Mouse (Mus musculus): ENCODE measurements around the gene Itgb3bp. TPM values are rescaled to one million over a fixed set of nuclear protein-coding genes. Genes with fewer than 3 reads are reported as not detected.

Itgb3bp gene
- polyA plus RNA-seq, 1 experiment from 2014 or later: 12.2 TPM

- no peak for TF ChIP-seq EP300 (IDR thresholded peaks at IDR 0.05; ENCODE audit: low read depth)
- TF ChIP-seq CTCF (IDR thresholded peaks at IDR 0.05; ENCODE audit: low read depth): peak; percentile 54
- Histone ChIP-seq H3K4me3 (ENCODE audit: low read depth, low read length) (no peak overlapping the region), H3K4me2 (ENCODE audit: low read depth, low read length) (no peak overlapping the region), H3K27me3 (ENCODE audit: insufficient read depth, low read length) (no peaks in the 10 kb centered on the region), H3K4me1 (ENCODE audit: insufficient read depth) (no peaks in the 10 kb centered on the region), H3K27ac (ENCODE audit: low read depth) (no peak overlapping the region), H3K36me3 (replicated peaks; ENCODE audit: insufficient read depth, low read length) (no peaks in the 10 kb centered on the region), H3K9me3 (ENCODE audit: low read length) (no peaks in the 10 kb centered on the region), H3K9ac (replicated peaks) (no peak overlapping the region)
- DNase-seq (no peak), ATAC-seq (no peak)
These were observed 47.7 kb downstream of the Itgb3bp start for GRCm38 (mm10) chr4:99881882-99882281.

GRCm38 (mm10) chr4:99829094-99830073 lies 100.2 kb downstream of the Itgb3bp start, which contains the start of gene Efcab7:
Gene Efcab7 (plus strand): TSS chr4:99829198.
- peak within 1 kb of the TSS; percentile 84 for H3K4me2 ChIP-seq (ENCODE audit: low read depth, low read length)
- H3K4me3 ChIP-seq (ENCODE audit: low read depth, low read length): peak within 1 kb of the TSS; percentile 75
- under 1% methylated on average over 48 of the region's 48 CpGs for WGBS (ENCODE audit: insufficient replicate concordance)
- TF ChIP-seq CTCF (IDR thresholded peaks at IDR 0.05; ENCODE audit: low read depth) (no peak), EP300 (IDR thresholded peaks at IDR 0.05; ENCODE audit: low read depth) (peak; percentile 56)
- H3K9ac ChIP-seq (replicated peaks): peak within 1 kb of the TSS; percentile 68
- H3K27ac ChIP-seq (ENCODE audit: low read depth): peak within 1 kb of the TSS; percentile 30; the same call in 1 of the 2 replicates
- H3K9me3 ChIP-seq (ENCODE audit: low read length): no peaks in the 10 kb centered on the region
- DNase-seq: peak; percentile 87
- H3K4me1 ChIP-seq (ENCODE audit: insufficient read depth): 0 out of 2 replicates have a peak, but pooled peaks cover 5% of the 10 kb centered on the region
- no peaks in the 10 kb centered on the region for H3K27me3 ChIP-seq (ENCODE audit: insufficient read depth, low read length)
- peak; percentile 95 for ATAC-seq
- no peaks in the 10 kb centered on the region for H3K36me3 ChIP-seq (replicated peaks; ENCODE audit: insufficient read depth, low read length)

DNA sequence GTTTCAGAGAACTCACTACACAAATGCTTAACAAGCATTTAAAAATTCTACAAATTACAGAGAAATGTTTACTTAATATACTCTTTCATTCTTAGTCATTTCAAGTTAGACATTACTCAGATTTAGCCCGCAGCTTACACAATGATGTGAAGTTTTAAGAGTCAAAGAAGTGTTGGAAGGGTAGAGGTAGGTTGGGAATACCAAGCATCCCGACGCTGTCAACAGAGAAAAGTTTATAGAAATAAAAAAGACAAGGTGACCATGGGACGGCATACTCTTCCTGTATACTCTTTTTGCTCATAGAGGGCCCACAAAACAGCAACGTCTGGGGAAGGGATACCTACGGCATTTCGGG lies 100.9 kb downstream of the Itgb3bp start:
- 0 out of 2 replicates have a peak overlapping the region, but pooled peaks have one; percentile 30 for H3K27ac ChIP-seq (ENCODE audit: low read depth)
- peak overlapping the region; percentile 75 for H3K4me3 ChIP-seq (ENCODE audit: low read depth, low read length)
- no peaks in the 10 kb centered on the region for H3K36me3 ChIP-seq (replicated peaks; ENCODE audit: insufficient read depth, low read length)
- WGBS (ENCODE audit: insufficient replicate concordance): 0% methylated on average over 7 of the region's 7 CpGs
- peak overlapping the region; percentile 68 for H3K9ac ChIP-seq (replicated peaks)
- no peak for DNase-seq
- H3K4me1 ChIP-seq (ENCODE audit: insufficient read depth): 0 out of 2 replicates have a peak, but pooled peaks cover 5% of the 10 kb centered on the region
- H3K9me3 ChIP-seq (ENCODE audit: low read length): no peaks in the 10 kb centered on the region
- peak overlapping the region; percentile 84 for H3K4me2 ChIP-seq (ENCODE audit: low read depth, low read length)
- no peak for TF ChIP-seq CTCF (IDR thresholded peaks at IDR 0.05; ENCODE audit: low read depth)
- TF ChIP-seq EP300 (IDR thresholded peaks at IDR 0.05; ENCODE audit: low read depth): no peak
- no peaks in the 10 kb centered on the region for H3K27me3 ChIP-seq (ENCODE audit: insufficient read depth, low read length)
- peak; percentile 39 for ATAC-seq

DNA sequence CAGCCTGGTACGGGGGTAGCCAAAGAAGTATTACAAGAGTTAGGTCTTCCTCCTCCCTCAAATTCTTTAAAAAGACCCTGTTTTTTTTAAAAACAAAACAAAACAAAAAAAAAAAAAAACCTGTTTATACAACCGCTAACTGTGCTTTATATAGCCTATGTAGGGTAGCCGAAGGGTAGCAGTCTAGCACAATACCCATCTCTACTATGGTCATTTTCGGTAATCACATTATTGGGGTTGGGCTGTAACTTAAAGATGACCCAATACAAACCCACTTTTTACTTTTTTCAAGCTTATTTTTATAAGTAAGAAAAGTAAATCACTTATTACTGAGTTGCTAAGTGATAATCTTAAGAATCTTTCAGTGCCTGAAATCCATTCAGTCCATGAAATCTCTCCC lies 101.3 kb downstream of the Itgb3bp start:
- peak overlapping the region; percentile 75 for H3K4me3 ChIP-seq (ENCODE audit: low read depth, low read length)
- no peak for DNase-seq
- H3K36me3 ChIP-seq (replicated peaks; ENCODE audit: insufficient read depth, low read length): no peaks in the 10 kb centered on the region
- 44% methylated on average over 4 of the region's 4 CpGs for WGBS (ENCODE audit: insufficient replicate concordance)
- H3K4me1 ChIP-seq (ENCODE audit: insufficient read depth): 0 out of 2 replicates have a peak, but pooled peaks cover 5% of the 10 kb centered on the region
- peak overlapping the region; percentile 68 for H3K9ac ChIP-seq (replicated peaks)
- peak overlapping the region; percentile 84 for H3K4me2 ChIP-seq (ENCODE audit: low read depth, low read length)
- no peaks in the 10 kb centered on the region for H3K9me3 ChIP-seq (ENCODE audit: low read length)
- ATAC-seq: no peak
- no peak overlapping the region for H3K27ac ChIP-seq (ENCODE audit: low read depth)
- no peaks in the 10 kb centered on the region for H3K27me3 ChIP-seq (ENCODE audit: insufficient read depth, low read length)
- TF ChIP-seq EP300 (IDR thresholded peaks at IDR 0.05; ENCODE audit: low read depth): no peak
- TF ChIP-seq CTCF (IDR thresholded peaks at IDR 0.05; ENCODE audit: low read depth): no peak

DNA sequence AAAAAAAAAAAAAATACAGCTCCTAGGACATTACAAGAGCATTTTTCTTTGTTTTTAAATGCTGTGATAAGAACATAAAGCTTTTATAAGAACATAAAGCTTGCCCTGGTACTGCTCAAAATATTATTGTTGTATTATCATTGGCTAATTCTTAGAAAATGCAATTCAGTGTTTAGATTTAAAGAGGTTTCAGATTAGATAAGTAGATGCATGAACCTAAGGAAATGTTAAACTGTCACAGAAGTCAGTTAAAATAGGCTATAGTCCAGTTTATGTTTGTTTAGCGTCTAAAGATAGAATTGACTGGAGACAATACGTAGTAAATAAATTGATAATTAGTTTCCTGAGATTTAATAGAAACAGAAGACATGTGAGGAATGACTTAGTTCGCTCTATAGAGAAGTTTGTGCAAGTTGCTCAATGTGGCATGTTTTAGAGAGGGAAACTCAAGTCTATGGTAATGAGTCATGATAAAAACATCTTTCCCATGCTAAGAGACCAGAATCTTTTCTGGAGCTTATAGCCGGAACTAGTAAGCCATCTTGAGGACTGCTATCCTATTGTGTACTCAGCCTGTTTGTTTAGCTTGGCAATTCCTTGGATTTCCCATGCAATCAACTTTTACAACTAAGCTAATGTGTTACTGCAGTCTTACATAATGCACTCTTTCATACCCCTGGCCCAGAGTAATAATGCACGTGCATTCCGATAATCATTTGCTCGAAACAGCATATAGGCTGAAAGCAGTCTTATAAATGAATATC lies 112.7 kb downstream of the Itgb3bp start:
- WGBS (ENCODE audit: insufficient replicate concordance): 86% methylated on average over 7 of the region's 7 CpGs
- DNase-seq: no peak

GRCm38 (mm10) chr4:99792365-99792764 lies 137.2 kb downstream of the Itgb3bp start:
- DNase-seq (no peak), ATAC-seq (no peak)
- Histone ChIP-seq H3K9ac (replicated peaks) (no peak overlapping the region), H3K4me3 (ENCODE audit: low read depth, low read length) (no peak overlapping the region), H3K9me3 (ENCODE audit: low read length) (no peaks in the 10 kb centered on the region), H3K27ac (ENCODE audit: low read depth) (no peak overlapping the region), H3K36me3 (replicated peaks; ENCODE audit: insufficient read depth, low read length) (no peaks in the 10 kb centered on the region), H3K4me2 (ENCODE audit: low read depth, low read length) (no peak overlapping the region), H3K27me3 (ENCODE audit: insufficient read depth, low read length) (no peaks in the 10 kb centered on the region), H3K4me1 (ENCODE audit: insufficient read depth) (no peaks in the 10 kb centered on the region)
- WGBS (ENCODE audit: insufficient replicate concordance): 61% methylated on average over 6 of the region's 6 CpGs
- TF ChIP-seq EP300 (IDR thresholded peaks at IDR 0.05; ENCODE audit: low read depth) (no peak), CTCF (IDR thresholded peaks at IDR 0.05; ENCODE audit: low read depth) (no peak)

More for the DNA sequence above, 112.7 kb downstream of the Itgb3bp start:
- no peaks in the 10 kb centered on the region for H3K9me3 ChIP-seq (ENCODE audit: low read length)
- ATAC-seq: no peak
- no peaks in the 10 kb centered on the region for H3K4me1 ChIP-seq (ENCODE audit: insufficient read depth)
- no peak overlapping the region for H3K27ac ChIP-seq (ENCODE audit: low read depth)
- H3K9ac ChIP-seq (replicated peaks): no peak overlapping the region
- H3K27me3 ChIP-seq (ENCODE audit: insufficient read depth, low read length): no peaks in the 10 kb centered on the region
- H3K36me3 ChIP-seq (replicated peaks; ENCODE audit: insufficient read depth, low read length): no peaks in the 10 kb centered on the region
- TF ChIP-seq CTCF (IDR thresholded peaks at IDR 0.05; ENCODE audit: low read depth): no peak
- TF ChIP-seq EP300 (IDR thresholded peaks at IDR 0.05; ENCODE audit: low read depth): no peak
- H3K4me3 ChIP-seq (ENCODE audit: low read depth, low read length): no peak overlapping the region
- no peak overlapping the region for H3K4me2 ChIP-seq (ENCODE audit: low read depth, low read length)
